Mouse (Mus musculus) left cerebral cortex, postnatal 14 days (tissue): ENCODE measurements around the gene Ghrhr. TPM values are rescaled to one million over a fixed set of nuclear protein-coding genes. Genes with fewer than 3 reads are reported as not detected.

ENCODE experiments used
- DNase-seq, 2 experiments: peaks; one replicate each; pipeline ENCODE4 v3.0.0; 2021 to 2022; ENCODE audit warnings: low spot score in 2 of 2, mixed read lengths in 1 of 2
- intact Hi-C: fragments of 180-260 bp; cut with DNase I; formaldehyde crosslinking; loops from one replicate; pipeline ENCODE4 v1.15.1; 2025
- long read RNA-seq, 2 experiments: library from polyadenylated mRNA; stranded (forward); transcript quantifications; one replicate each; pipeline ENCODE4 v2.0.0; 2021
- total RNA-seq, 2 experiments: library from RNA; stranded (reverse); gene quantifications; 2 replicates each; pipeline ENCODE4 v1.2.3; 2021

Ghrhr gene
- total RNA-seq = not detected
- long read RNA-seq, experiment 1 = 0 reads
- long read RNA-seq, experiment 2 = 0 reads

DNA sequence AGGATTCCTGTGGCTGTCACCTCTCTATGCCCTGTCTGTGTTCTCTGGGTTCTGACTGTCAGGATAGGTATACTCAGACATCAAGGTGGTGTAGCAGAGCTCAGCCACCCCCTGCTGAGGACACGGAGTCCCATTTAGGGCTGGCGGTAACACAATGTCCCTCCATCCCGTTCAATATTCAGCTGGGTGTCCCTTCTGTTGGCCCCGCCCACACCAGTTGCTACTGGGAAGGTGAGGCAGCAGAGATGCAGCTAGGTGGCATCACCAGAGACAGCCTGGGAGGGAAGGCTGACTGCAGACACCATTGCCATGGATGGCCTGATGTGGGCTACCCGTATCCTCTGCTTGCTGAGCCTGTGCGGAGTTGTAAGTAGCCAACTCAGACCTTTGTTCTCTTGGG, at the start of gene Ghrhr:
TSS of gene Ghrhr (plus strand) at position 220 of the 400 bp plus-strand sequence.
- intact Hi-C loops = no loop called here
- no peak for DNase-seq

DNA sequence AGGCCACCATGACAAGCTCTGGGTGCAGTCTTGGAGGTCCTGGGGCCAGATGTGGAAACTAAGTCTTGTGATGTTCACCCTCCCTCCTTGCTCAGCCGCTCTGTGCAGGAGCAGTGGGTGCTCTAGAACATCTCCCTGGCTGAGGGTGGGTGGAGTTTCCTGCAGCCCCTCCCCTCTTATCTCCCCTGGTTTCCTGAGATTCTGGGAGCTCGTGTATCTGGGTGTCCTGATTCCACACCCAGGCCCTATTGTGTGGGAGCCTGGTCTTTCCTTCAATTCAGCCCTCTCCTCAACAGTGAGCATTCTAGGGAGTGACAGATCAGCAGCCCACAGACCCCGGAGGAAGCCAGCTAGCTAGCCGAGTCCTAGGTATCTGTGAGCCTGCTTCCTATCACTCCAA, 49.8 kb upstream of the Ghrhr start:
- no peak for DNase-seq
- intact Hi-C loops = no loop called here

DNA sequence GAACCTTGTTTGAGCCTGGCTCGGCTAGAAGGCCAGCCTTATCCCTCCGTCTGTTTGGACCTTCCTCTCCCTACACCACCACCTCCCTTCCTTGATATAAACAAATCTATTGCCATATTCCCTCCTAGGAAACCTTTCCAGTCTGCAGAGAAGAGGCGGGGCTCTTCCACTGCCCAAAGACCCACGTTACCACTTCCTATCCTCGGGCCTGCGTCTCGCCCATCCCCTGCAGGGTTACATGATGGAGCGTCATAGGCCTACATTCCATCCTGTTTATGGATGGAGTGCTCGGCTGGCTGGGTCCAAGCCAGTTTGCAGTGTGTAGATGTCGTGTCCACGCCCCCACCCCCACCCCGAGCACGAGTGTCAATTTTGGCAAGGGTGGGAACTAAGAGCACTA, 48.8 kb upstream of the Ghrhr start:
- DNase-seq = no peak
- intact Hi-C loops = no loop called here

DNA sequence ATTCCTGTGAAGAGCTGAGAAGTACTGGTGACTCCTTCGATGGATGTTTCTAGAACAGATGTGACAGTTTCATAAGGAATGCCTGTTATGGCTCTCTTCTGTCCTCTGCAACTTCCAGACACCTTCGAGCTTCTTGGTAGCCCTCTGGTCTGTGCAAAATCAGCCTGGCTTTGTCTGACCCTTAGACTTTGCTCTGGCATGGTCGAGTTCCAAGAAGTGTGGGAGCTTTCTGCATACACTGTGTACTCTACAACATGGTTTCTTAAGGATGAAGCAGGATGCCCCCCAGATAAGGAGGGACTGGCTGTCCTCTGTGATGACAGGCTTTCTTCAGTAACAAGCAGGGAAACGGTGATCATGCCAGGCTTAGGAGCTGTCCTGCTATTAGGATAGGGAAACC, 47.9 kb upstream of the Ghrhr start:
- DNase-seq = no peak
- intact Hi-C loops = no loop called here

DNA sequence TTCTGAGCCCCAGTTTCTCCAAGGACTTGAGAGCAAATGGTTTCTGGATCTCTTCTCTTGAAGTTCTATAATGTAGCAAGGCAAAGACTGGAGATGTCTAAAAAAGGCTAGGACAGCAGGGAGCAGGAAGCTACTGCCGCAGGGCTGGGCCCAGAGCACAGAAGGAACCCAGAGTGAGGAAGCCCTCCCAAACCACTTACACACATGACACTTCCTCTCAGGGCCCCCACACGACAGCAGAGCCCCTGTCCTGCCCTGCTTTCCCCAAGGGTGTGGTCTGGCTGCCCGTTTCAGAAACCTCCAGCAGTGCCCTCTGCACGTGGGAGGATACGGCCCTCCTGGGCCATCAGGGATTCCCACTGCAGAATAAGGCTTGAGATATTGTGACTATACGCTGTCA, 44.8 kb upstream of the Ghrhr start:
- intact Hi-C loops = no loop called here

DNA sequence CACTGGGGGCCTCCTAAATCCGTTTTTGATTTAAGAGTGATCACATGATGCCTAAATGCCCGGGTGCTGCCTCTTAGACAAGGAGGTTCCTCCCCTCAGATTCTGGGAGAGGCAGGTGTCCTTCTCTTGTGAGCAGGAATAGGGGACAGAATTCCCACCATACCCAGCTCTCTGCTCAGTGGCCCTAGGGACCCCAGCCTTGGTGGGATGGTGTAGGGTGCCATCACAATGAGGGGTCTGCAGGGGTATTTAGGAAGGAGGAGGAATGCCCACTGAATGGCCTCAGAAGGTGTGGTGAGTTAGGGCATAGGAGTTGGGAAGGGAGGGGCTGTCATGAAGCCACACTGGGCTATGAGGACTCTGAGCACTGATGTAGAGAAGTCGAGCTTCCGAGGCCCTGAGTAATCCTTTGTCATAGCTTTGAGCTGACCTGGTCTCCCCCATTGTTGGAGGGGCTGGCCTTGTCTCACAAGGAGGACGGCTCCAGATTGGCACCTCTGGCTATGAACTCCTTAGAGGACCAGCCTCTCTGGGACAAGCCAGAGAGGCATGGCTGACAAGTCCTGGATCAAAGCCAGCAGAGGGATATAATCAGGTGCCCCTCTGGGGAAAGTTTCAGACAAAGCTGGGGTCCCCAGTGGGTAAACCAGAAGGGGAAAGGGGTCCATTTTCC, 43.9 kb upstream of the Ghrhr start:
- no peak for DNase-seq
- intact Hi-C loops = no loop called here

More for the DNA sequence above, 44.8 kb upstream of the Ghrhr start:
- no peak for DNase-seq

DNA sequence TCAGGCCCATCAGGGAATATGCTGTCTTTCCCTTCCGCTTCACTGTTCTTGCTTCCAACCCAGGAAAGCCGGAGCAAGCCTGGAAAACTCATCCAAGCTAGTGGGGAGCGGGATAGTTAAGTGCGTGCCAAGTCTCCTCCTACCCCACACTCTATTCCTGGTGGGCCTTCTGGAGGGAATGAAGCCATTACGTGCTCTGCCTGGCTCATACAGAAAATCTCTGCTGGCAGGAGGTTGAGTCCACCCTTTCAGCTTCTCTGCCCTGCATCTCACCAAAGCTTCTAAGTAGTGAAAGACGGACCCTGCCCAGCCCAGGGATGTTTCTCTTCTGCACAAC, 43.4 kb upstream of the Ghrhr start:
- intact Hi-C loops = no loop called here
- no peak for DNase-seq

DNA sequence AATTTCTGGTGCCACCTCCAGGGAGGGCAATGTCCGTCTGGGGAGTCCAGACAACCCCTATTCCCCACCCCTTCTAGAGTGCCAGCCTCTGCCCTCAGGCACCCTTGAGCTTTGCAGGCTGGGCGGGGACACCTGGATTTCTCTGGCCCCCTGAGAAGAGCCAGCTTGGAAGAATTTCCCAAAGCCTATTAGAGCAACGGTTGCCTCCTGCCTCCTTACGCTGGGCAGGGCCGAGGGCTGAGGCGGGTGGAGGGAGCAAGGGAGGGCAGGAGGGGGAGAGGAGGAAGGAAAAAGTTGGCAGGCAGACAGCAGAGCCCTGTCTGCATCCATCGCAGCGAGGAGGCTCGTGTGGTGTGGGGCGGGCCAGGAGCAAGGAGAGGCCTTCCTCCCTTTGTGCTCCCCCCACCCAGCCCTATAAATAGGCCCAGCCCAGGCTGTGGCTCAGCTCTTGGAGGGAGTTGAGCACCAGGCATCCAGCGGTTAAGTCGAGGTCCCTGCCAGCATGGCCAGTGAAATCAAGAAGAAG, 40.0 kb upstream of the Ghrhr start, which contains the start of gene Aqp1:
TSS of gene Aqp1 (plus strand) at position 444 of the 526 bp plus-strand sequence.
- intact Hi-C loops = no loop called here
- peak in 1 of 2 experiments; percentile 14 for DNase-seq

DNA sequence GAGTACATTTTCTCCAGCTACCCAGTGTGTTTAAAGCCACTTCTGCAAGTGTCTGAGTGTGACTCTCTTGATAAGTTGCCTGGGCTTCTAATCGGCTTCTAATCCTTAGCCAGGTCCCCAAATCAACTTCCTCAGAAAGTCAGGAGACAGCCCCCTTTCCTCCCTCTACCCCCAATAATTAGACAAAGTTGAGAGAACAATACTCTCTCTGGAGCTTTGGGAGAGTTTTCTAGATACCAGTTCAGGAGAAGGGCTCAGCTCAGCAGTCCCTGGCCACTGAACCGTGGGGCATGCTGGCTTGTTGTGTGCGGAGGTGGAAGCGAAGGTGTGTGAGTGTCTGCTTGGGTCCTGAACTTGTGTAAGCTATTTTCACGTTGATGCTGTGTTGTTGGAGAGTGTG, 38.9 kb upstream of the Ghrhr start:
- intact Hi-C loops = no loop called here

DNA sequence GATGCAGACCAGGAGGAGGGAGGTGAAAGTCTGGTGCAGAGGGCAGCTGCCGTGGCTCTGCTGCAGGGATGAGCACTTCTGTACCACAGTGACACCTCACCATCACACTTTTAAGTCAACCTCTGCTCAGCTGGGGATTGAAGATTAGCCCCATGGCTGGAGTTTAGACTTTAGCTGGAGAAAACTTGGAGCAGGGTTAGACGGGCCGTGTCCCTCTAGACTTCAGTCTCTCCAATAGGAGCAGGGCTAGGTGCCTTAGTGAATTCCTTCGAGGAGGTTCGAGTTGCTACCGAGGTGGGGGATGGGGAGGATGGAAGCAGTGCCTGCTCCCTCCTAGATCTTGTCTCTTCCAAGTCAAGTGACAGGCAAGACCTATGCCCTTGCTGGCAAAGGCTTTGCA, 38.0 kb upstream of the Ghrhr start:
- intact Hi-C loops = no loop called here

More for the DNA sequence above, 38.9 kb upstream of the Ghrhr start:
- DNase-seq = no peak

DNA sequence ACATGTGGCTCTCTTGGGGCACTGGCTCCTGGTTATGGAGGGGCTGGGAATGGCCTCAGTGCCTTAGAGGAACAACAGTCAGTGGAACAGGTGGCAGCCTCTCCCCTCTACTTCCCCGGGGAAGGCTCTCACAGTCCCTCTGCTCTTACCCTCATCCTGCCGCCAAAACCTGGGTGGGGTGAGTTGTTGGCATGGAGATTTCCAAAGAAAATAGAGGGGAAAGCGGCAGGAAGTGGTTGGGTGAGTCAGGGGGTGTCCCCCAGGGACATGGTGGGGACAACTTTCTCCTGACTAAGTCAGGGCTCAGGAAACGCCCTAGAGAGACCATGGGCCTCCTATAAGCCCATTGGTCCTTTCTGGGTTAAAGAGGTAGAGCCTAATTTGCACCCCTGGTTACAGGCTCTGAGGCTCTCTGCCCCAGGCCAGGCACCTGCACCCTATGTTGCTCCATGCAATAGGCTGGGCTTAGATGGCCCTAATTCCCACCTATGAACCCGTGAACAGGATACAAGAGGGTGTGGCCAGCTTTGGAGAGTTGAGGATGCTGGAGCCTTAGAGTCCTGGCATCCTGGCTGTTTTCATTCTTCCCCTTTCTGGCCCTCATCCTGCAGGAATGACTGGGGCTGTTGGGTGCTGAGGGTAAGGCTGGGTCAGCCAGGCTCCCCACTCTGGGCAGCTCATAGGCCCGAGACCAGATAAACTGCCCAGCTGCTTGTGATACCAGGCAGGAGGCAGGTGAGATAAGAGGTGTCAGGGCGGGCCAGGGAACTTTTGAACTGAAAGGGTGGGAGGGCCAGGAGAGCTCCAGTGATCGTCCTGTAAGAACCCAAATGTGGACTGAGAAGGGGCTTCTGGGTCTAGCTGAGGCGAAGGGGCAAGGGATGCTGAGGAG, 36.9 kb upstream of the Ghrhr start:
- intact Hi-C loops = no loop called here

More for the DNA sequence above, 38.0 kb upstream of the Ghrhr start:
- no peak for DNase-seq

DNA sequence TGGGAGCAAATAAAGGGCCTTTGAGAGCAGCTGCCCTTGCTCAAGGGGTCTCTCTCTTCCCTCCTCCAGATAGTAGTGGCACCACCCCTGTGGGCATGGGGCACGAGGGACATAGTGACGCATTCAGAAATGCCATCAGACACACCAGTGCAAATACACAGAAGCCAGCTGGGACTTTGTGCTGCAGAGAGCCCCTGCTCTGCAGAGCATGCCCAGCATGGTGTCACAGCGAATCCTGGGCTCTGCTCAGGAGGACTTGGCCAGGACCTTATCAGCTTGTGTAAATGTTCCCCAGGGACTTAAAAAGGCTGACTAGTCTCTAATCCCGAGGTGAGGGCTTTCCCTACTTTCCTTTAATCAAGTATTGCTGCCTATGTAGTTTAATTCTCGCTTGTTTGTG, 34.4 kb upstream of the Ghrhr start:
- no peak for DNase-seq
- intact Hi-C loops = no loop called here

More for the DNA sequence above, 36.9 kb upstream of the Ghrhr start:
- DNase-seq = no peak

DNA sequence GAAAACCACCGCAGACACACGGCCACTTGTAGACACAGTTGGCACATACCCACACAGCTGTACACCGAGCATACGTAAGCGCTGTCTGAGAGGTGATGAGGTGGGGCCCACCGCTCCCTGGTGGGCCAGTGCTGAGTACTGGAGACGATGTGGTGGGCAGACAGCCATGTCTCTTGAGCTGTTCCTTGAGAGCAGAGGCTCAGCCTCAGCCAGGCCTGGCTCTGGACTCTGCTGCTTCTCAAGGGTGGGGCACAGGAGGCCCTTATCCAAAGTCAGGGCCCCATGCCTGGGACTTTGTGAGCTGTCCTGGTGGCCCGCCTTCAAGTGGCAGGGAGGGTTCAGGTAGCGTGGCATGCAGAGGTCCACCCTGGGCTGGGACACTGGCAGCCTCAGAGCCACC, 33.8 kb upstream of the Ghrhr start:
- no peak for DNase-seq

DNA sequence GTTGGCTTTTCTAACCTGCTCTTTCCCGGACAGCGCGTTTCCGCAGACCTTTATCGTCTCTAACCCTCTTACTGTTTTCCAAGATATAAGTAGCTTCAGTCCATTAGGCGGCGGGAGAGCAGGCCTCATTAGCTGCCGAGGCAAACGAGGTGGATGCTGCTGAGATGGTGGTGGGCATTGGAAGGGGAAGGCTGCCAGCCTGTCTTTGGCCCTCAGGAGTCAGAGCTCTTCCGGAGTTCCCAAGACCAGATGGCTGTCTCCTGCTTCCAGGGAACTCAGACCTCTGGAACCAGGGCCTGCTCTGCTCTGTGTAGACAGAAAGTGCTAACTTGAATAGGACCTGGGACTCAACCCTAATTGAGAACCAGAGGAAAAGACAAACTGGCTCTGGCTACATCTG, 32.6 kb upstream of the Ghrhr start:
- no peak for DNase-seq
- intact Hi-C loops = no loop called here

More for the DNA sequence above, 33.8 kb upstream of the Ghrhr start:
- intact Hi-C loops = no loop called here

DNA sequence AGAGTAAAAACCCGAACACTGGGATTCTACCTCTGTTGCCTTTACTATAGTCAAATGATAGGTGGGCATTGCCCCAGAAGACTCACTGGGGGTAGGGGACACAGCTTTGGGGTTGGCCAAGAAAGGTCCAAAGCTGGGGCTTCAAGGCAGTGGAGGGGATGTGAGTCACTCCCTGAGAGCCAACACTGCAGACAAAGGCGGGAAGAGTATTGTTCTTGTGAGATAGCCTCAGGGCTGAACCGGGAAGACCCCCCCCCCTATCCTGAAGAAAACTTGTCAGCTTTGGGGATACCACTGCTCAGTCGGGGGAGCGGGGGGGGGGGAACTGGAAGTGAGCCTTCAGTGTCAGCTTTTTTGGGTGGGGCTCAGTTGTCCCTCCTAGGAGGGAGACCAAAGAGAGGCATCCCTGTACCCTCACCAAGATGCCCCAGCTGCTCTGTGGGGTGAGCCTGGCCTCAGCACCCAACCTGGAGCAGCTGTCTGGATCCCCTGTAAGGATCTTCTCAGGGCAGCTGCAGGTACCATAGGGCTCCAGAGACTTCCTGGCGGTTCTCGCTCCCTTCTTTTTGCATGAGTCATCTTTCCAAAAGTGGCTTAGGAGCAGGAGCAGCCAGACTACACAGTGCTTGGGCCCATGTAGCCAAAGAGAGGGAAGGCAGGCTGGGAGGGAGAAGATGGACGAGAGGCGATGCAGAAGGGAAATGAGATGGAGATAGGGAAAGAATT, 31.6 kb upstream of the Ghrhr start:
- DNase-seq = peak in 1 of 2 experiments; percentile 19
- intact Hi-C loops = no loop called here

DNA sequence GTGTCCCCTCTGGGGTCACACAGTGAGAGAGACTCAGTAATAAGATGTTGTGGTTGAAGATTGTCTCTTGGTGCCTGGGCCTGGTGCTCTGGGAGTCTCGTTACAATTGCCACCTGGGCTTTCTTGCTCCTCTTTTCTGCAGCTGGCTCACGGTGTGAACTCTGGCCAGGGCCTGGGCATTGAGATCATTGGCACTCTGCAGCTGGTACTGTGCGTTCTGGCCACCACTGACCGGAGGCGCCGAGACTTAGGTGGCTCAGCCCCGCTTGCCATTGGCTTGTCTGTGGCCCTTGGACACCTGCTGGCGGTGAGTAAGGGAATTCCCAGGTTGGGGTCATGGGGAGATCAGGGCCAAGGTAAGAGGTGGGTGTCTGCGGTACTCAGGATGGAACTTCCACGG, 30.8 kb upstream of the Ghrhr start:
- DNase-seq = no peak
- intact Hi-C loops = no loop called here

DNA sequence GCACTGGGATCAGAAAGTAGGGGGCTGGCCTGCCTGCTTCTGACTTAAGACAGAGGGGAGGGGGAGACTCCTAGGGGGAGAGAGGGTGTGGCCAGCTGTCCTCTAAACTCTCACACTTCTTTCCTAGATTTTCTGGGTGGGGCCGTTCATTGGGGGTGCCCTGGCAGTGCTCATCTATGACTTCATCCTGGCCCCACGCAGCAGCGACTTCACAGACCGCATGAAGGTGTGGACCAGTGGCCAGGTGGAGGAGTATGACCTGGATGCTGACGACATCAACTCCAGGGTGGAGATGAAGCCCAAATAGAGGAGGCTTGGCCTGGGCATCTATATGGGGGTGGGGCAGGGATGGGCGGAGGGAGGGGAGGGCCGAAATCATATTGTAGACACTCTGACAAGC, 29.6 kb upstream of the Ghrhr start:
- DNase-seq = no peak
- intact Hi-C loops = no loop called here

DNA sequence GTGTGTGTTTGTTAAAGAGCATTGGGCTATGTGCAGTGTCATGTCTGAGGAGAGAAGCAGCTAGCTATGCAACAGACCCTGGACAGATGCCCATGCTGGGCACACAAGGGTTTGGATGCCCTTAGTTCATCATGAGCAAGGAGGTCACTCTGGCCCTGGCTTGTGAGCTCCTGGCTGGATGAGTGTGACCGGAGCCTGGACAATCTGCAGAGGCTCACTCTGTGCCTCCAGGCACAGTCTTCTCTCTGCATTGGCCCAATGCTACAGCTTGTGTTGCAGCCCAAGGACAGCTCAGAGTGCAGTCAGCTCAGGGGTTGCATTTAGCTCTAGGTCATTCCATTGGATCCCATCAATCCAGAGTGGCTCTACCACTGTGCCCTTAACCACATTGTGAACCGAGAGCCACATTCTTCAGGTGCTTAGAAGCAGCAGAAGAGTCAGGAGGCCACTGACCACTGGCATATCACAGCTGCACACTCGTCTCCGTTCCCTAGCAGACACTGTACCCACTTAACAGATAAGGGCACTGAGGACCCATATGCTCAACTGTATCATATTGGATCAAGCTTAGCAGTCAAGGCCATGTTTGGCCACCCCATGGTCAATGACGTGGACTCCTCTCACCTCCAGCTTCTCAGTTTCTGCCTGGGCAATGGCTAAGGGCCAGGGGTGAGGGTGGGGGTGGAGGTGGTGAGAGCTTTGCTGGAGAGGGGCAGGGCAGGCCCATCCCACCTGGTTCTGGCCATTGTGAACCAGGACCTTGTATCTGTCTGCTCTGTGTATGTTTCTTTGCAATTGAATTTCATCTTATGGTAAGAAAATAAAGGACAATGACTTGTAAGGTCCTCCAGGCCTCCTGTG, 28.2 kb upstream of the Ghrhr start:
- DNase-seq = no peak
- intact Hi-C loops = no loop called here

DNA sequence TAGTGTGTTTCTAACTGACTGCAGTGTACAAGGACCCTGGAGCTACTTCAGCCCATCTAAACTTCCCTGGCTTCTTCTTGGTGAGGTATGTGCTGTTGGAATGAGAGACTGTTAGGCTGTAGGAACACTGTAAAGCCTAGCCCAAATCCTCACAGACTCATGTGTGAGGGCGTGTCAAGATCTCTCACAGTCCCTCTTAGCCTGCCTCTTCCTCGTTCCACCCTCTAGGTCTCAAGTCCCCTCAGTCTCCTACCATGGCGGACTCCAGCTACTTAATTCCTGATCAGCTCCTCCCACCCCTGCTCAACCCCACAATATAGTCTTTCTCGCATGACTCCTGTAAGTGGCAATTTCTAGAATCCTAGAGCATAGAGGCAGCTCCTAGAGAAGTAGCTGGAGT, 26.9 kb upstream of the Ghrhr start:
- DNase-seq = no peak
- intact Hi-C loops = no loop called here
